Mouse (Mus musculus): ENCODE measurements around the gene Rab39. TPM values are rescaled to one million over a fixed set of nuclear protein-coding genes. Genes with fewer than 3 reads are reported as not detected.

Gene Rab39
- total RNA-seq (2023): 0.34 and 0.44 TPM in 2 replicates

GRCm38 (mm10) chr9:53705992-53706696 lies at the start of gene Rab39:
TSS of gene Rab39 (minus strand) at chr9:53706232.

GRCm38 (mm10) chr9:53669680-53670219 lies 36.3 kb downstream of the Rab39 start, which contains the start of gene Cul5:
TSS of gene Cul5 (minus strand) at chr9:53670014.

Other genes with a start within 250 kb of the Rab39 start
- 6.9 and 7.3 TPM in 2 replicates for gene Atm, start 169.5 kb downstream of the Rab39 start, total RNA-seq (2023)
- gene Npat, start 169.2 kb downstream of the Rab39 start, total RNA-seq (2023): 17.2 and 21.2 TPM in 2 replicates
- 14.3 and 16.4 TPM in 2 replicates for gene Acat1, start 95.8 kb downstream of the Rab39 start, total RNA-seq (2023)
- 12.4 and 20.1 TPM in 2 replicates for gene Cul5, start 36.2 kb downstream of the Rab39 start, total RNA-seq (2023)
- not detected in 2 replicates for gene Slc35f2, start 65.3 kb upstream of the Rab39 start, total RNA-seq (2023)
- not detected in 2 replicates for gene Sln, start 143.9 kb upstream of the Rab39 start, total RNA-seq (2023)